Mouse (Mus musculus): ENCODE results near the gene Enkur. TPM values are rescaled to one million over a fixed set of nuclear protein-coding genes. Genes with fewer than 3 reads are reported as not detected.
"Not testable (repeated sequence)": the region's sequence is repeated elsewhere in the genome, so short reads cannot be mapped to it uniquely, and the experiment has no call there.

Gene Enkur
- 0.68 and 1.8 TPM in 2 replicates for total RNA-seq (2014; rRNA removed)
- 6.4 and 7.5 TPM in 2 replicates for polyA plus RNA-seq (2015; fragmentation: Nextera tagmentation; extraction: Ambion mirVana)

- H3K9me3 ChIP-seq (ENCODE audit: low read length), result no peaks in the 10 kb centered on the region
- no peaks in the 10 kb centered on the region for H3K36me3 ChIP-seq (ENCODE audit: insufficient read depth, low read length)
- peak within 1 kb of the TSS; percentile 89 for H3K27ac ChIP-seq
- H3K4me1 ChIP-seq (ENCODE audit: insufficient read depth, low read length), result peaks cover 6% of the 10 kb centered on the region
- H3K9ac ChIP-seq (replicated peaks; ENCODE audit: low read length), result peak within 1 kb of the TSS; percentile 68
- WGBS, result 2% methylated on average over 43 of the region's 43 CpGs
- TF ChIP-seq CTCF (IDR thresholded peaks at IDR 0.05; ENCODE audit: low read depth), result no peak
- no peaks in the 10 kb centered on the region for H3K27me3 ChIP-seq (ENCODE audit: insufficient read depth, low read length)
- peak within 1 kb of the TSS; percentile 70 for H3K4me2 ChIP-seq (ENCODE audit: low read depth, low read length)
- peak; percentile 98 for DNase-seq (ENCODE audit: low spot score)
- ATAC-seq, result peak; percentile 99
- peak within 1 kb of the TSS; percentile 76 for H3K4me3 ChIP-seq (ENCODE audit: low read length)
These were observed at the start of gene Enkur, which contains the start of gene Thnsl1 for GRCm38 (mm10) chr2:21204912-21205830. TSS of gene Enkur (minus strand) at chr2:21205365. TSS of gene Thnsl1 (plus strand) at chr2:21205724.

GRCm38 (mm10) chr2:21254308-21254707, 49.1 kb upstream of the Enkur start:
- Histone ChIP-seq H3K4me2 (ENCODE audit: low read depth, low read length) (no peak overlapping the region), H3K4me3 (ENCODE audit: low read length) (no peak overlapping the region), H3K36me3 (ENCODE audit: insufficient read depth, low read length) (no peaks in the 10 kb centered on the region), H3K9me3 (ENCODE audit: low read length) (no peaks in the 10 kb centered on the region), H3K4me1 (ENCODE audit: insufficient read depth, low read length) (no peaks in the 10 kb centered on the region), H3K27ac (no peak overlapping the region), H3K9ac (replicated peaks; ENCODE audit: low read length) (no peak overlapping the region), H3K27me3 (ENCODE audit: insufficient read depth, low read length) (no peaks in the 10 kb centered on the region)
- ATAC-seq, result no peak
- TF ChIP-seq CTCF (IDR thresholded peaks at IDR 0.05; ENCODE audit: low read depth), result no peak
- no peak for DNase-seq (ENCODE audit: low spot score)

- Histone ChIP-seq H3K4me1 (ENCODE audit: insufficient read depth, low read length) (no peaks in the 10 kb centered on the region), H3K9ac (replicated peaks; ENCODE audit: low read length) (no peak overlapping the region), H3K27me3 (ENCODE audit: insufficient read depth, low read length) (no peaks in the 10 kb centered on the region), H3K27ac (no peak overlapping the region), H3K9me3 (ENCODE audit: low read length) (no peaks in the 10 kb centered on the region), H3K4me2 (ENCODE audit: low read depth, low read length) (no peak overlapping the region), H3K36me3 (ENCODE audit: insufficient read depth, low read length) (no peaks in the 10 kb centered on the region), H3K4me3 (ENCODE audit: low read length) (no peak overlapping the region)
- 65% methylated on average over 3 of the region's 3 CpGs for WGBS
- TF ChIP-seq CTCF (IDR thresholded peaks at IDR 0.05; ENCODE audit: low read depth), result no peak
- no peak for ATAC-seq
- DNase-seq (ENCODE audit: low spot score), result no peak
These were observed 48.5 kb upstream of the Enkur start for GRCm38 (mm10) chr2:21253644-21254043.

DNA sequence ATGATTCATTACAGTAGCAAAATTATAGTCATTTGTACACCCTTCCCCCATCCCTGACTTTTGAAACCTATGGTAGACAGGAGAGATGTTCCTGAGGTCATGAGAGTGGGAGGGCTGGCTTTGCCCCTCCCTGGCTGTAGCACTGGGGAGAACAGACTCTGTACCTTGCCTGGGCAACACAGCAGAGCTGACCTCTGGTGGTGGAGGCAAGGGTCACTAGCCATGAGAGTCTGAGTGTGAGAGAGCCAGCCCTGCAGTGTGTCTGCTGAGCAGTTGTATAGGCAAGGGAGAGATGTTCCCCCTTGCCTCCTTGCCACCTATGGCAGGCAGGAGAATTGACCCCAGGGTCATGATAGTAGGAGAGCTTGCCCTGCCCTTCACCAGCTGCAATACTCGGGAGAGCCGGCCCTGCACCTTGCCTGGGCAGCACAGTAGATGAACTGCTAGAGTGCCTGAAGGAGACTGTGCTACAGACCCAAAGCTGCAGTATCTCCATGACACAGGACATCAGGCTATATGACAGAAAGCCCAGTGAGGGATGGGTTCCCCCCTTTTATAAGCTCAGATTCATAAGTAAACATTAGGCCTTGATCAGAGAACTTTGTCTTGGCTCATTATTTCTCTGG, 40.4 kb upstream of the Enkur start:
- no peaks in the 10 kb centered on the region for H3K4me1 ChIP-seq (ENCODE audit: insufficient read depth, low read length)
- no peaks in the 10 kb centered on the region for H3K36me3 ChIP-seq (ENCODE audit: insufficient read depth, low read length)
- no peaks in the 10 kb centered on the region for H3K27me3 ChIP-seq (ENCODE audit: insufficient read depth, low read length)
- H3K4me3 ChIP-seq (ENCODE audit: low read length), result no peak overlapping the region
- DNase-seq (ENCODE audit: low spot score), result no peak
- 89% methylated on average over 2 of the region's 2 CpGs for WGBS
- H3K27ac ChIP-seq, result no peak overlapping the region
- TF ChIP-seq CTCF (IDR thresholded peaks at IDR 0.05; ENCODE audit: low read depth), result no peak
- H3K4me2 ChIP-seq (ENCODE audit: low read depth, low read length), result no peak overlapping the region
- peak; percentile 18; the same call in 1 of the 2 replicates for ATAC-seq
- no peaks in the 10 kb centered on the region for H3K9me3 ChIP-seq (ENCODE audit: low read length)
- no peak overlapping the region for H3K9ac ChIP-seq (replicated peaks; ENCODE audit: low read length)

GRCm38 (mm10) chr2:21244986-21245385, 39.8 kb upstream of the Enkur start:
- Histone ChIP-seq H3K4me3 (ENCODE audit: low read length) (no peak overlapping the region), H3K27me3 (ENCODE audit: insufficient read depth, low read length) (no peaks in the 10 kb centered on the region), H3K4me2 (ENCODE audit: low read depth, low read length) (no peak overlapping the region), H3K4me1 (ENCODE audit: insufficient read depth, low read length) (no peaks in the 10 kb centered on the region), H3K27ac (no peak overlapping the region), H3K9ac (replicated peaks; ENCODE audit: low read length) (no peak overlapping the region), H3K9me3 (ENCODE audit: low read length) (no peaks in the 10 kb centered on the region), H3K36me3 (ENCODE audit: insufficient read depth, low read length) (no peaks in the 10 kb centered on the region)
- TF ChIP-seq CTCF (IDR thresholded peaks at IDR 0.05; ENCODE audit: low read depth), result no peak
- WGBS, result 61% methylated on average over 4 of the region's 4 CpGs
- ATAC-seq (no peak), DNase-seq (ENCODE audit: low spot score) (no peak)

DNA sequence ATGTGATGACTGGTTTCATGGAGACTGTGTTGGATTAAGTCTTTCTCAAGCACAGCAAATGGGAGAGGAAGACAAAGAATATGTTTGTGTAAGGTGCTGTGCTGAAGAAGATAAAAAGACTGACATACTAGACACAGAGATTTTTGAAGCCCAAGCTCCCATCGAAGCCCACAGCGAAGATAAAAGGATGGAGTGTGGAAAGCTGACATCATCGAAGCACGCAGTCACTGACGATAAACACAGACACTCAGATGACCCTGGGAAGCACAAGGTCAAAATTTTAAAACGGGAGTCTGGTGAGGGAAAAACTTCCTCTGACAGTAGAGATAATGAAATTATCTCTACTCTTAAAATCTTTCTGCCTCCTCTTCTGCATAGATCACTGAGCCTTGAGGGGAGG, 38.9 kb upstream of the Enkur start:
- not testable (repeated sequence) for H3K9me3 ChIP-seq (ENCODE audit: low read length); H3K36me3 ChIP-seq (ENCODE audit: insufficient read depth, low read length); H3K4me1 ChIP-seq (ENCODE audit: insufficient read depth, low read length); H3K27ac ChIP-seq; H3K4me3 ChIP-seq (ENCODE audit: low read length); ATAC-seq; H3K27me3 ChIP-seq (ENCODE audit: insufficient read depth, low read length); H3K9ac ChIP-seq (replicated peaks; ENCODE audit: low read length); DNase-seq (ENCODE audit: low spot score); H3K4me2 ChIP-seq (ENCODE audit: low read depth, low read length)
- WGBS, result 87% methylated on average over 4 of the region's 6 CpGs

All from hindbrain, postnatal 0 days (tissue).